Mouse (Mus musculus) bone marrow macrophage, adult 2 months (primary cell): Measurements from ENCODE around the gene Ctf1. TPM values are rescaled to one million over a fixed set of nuclear protein-coding genes. Genes with fewer than 3 reads are reported as not detected.
A peak's percentile ranks its signal among the peaks of the same experiment; 100 is the strongest.
"Not testable (repeated sequence)": the region's sequence is repeated elsewhere in the genome, so short reads cannot be mapped to it uniquely, and the experiment has no call there.

Experiments
- H3K27ac ChIP-seq: 2 replicates; pipeline ENCODE4 v1.5.1; 2012; ENCODE audit warnings: low read depth, low read length; ENCODE audit not compliant: insufficient read depth
- H3K4me1 ChIP-seq: 2 replicates; pipeline ENCODE4 v1.6.1; 2012; ENCODE audit warnings: low read length; ENCODE audit not compliant: control insufficient read depth, insufficient read depth
- H3K4me3 ChIP-seq: 2 replicates; pipeline ENCODE4 v1.5.1; 2012; ENCODE audit warnings: mild to moderate bottlenecking, low read length, moderate library complexity; ENCODE audit not compliant: insufficient read depth
- CTCF ChIP-seq: IDR thresholded peaks from 2 replicates; pipeline ENCODE4 v1.5.1; 2012; ENCODE audit warnings: low read depth, mild to moderate bottlenecking, low read length, moderate library complexity
- POLR2A ChIP-seq: IDR thresholded peaks from 2 replicates; pipeline ENCODE4 v1.6.1; 2012; ENCODE audit warnings: mild to moderate bottlenecking, low read depth, low read length, borderline replicate concordance
- polyA plus RNA-seq: library from polyadenylated mRNA; stranded (reverse); fragments of >200 nt; gene quantifications from 2 replicates; pipeline ENCODE4 v1.2.4, GENCODE M21; 2012; ENCODE audit not compliant: missing spikeins, insufficient read depth, insufficient read length

Ctf1 gene
- polyA plus RNA-seq, 1 experiment = not detected

DNA sequence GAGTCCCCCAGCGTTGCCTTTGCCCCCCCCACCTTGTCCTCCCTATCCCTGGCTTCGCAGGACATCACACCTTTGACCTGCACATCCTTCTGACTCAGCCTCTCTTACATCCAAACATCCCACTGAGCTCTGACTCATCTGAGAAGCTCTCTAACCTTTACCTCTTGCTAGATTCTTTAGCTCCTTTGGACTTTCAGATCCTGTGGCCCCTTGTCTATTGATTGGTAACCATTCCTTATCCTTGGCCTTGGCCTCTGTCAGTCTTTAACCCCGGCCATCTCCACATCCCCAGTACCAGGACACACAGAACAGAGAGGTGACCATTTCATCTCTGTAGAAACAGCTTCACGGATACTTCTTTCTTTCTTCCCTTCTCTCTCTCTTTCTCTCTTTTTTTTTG is 17.6 kb downstream of the Ctf1 start:
- TF ChIP-seq POLR2A = no peak
- TF ChIP-seq CTCF = no peak

DNA sequence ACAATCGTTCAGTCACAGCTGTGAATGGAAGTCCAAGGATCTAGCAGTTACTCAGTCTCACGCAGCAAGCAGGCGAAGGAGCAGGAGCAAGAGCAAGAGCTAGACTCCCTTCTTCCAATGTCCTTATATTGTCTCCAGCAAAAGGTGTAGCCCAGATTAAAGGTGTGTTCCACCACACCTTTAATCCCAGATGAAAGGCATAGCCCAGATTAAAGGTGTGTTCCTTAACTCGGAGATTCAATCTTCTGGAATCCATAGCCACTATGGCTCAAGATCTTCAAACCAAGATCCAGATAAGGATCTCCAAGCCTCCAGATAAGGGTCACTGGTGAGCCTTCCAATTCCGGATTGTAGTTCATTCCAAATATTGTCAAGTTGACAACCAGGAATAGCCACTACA is 19.5 kb downstream of the Ctf1 start, which contains the start of gene Ctf2:
Ctf2 (minus strand) TSS at position 101 of the 400 bp plus-strand sequence.
- not testable (repeated sequence) for H3K27ac ChIP-seq, H3K4me3 ChIP-seq, H3K4me1 ChIP-seq

More for the DNA sequence above, 17.6 kb downstream of the Ctf1 start:
- no peak overlapping the region for H3K27ac ChIP-seq
- H3K4me1 ChIP-seq = no peaks in the 10 kb centered on the region
- H3K4me3 ChIP-seq = no peak overlapping the region

DNA sequence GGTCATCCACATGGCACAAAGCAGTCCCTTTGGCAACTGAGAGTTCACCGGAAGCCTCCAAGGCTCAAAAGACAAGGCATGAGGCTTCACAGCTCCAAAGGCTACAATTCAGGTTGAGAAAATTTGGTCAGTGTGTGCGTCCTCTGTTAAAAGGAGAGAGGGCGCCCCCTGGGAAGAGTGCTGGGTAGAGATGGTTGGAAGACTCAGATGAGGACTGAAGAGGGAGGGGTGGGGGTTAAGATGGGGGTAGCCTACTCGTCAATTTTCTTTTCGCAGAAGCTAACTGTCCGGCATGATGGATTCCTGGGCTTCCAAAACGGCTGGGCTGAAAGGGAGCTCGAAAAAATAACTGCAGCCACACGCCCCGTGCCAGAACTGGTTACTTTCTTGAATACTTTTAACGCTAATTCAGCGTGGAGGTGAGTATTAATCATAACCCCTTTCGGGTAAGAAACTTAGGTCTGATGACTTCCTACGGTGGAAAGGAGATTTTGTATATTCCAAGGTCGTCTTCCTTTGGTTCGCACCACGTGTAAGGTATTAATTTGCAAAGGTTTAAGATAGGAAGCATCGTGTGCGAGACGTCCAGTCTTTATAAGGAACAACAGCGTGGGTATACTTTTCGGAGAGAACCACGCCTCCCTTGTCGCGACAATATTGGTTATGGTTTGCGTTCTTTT is 32.0 kb downstream of the Ctf1 start, which contains the start of gene Fbxl19:
Fbxl19 (plus strand) TSS at position 178 of the 680 bp plus-strand sequence.
- Histone ChIP-seq H3K4me1 (peaks cover 7% of the 10 kb centered on the region; the same call in 1 of the 2 replicates), H3K4me3 (peak within 1 kb of the TSS; percentile 85), H3K27ac (peak within 1 kb of the TSS; percentile 52)
- TF ChIP-seq POLR2A (no peak), CTCF (no peak; the same call in 1 of the 2 replicates)

DNA sequence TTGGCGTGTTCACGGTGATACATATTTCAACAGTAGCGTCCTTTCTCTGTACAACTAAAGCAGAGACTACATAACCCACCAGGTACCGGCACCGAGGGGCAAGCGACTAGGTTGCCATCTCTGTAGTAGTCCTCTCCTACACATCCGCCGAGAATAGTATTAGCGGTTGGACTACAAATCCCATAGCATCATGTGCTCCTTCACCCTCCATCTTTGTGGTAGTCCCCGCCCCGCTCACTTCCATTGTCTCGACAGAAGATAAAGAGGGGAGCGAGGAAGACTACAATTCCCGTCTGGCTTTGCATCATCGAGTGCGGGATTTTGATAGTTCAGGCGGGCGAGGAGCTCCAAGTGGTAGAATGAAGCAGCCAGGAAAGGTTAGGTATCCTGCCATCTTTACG is 32.7 kb downstream of the Ctf1 start:
- Histone ChIP-seq H3K4me1 (peaks cover 9% of the 10 kb centered on the region; the same call in 1 of the 2 replicates), H3K27ac (peak overlapping the region; percentile 52), H3K4me3 (peak overlapping the region; percentile 85)
- no peak for TF ChIP-seq POLR2A
- TF ChIP-seq CTCF = no peak

DNA sequence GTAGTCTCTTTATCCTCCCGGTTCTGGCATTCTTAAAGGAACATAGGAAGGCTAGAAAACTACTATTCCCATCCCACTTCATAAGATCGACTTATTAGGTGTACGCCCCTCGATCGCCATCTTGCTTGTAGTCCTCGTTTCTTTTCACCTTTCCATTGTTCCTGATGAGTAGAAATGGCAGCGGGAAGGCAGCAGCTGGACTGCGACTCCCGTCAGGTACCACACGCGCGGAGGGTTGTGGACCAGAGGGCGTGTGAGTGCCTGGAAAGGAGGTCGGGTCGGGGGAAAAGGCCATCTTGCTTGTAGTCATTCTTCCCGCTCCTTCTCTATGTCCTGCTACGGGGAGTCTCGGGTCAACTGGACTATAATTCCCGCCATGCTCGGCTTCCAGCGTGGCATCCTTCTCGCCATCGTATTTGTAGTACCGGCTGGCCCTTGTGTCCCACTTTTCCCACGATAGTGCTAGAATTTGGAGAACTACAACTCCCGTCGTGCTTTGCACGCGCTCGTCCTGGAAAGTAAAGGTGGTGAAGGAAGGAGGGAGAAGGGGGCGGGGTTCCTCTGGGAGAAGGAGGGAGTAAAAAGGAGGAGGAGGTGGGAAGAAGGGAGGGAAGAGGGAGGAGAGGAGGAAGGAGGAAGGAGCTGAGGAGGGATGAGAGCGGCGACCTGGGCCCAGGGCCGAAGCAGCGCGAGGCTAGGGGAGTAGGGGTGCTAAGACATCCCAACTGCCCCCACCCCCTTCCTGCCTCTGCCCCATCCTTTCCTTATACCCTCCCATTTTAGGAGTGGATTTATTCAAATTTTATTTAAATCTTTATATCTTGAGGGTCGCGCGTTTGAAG is 33.3 kb downstream of the Ctf1 start:
- TF ChIP-seq POLR2A (no peak), CTCF (no peak)
- peaks cover 11% of the 10 kb centered on the region; the same call in 1 of the 2 replicates for H3K4me1 ChIP-seq
- peak overlapping the region; percentile 85 for H3K4me3 ChIP-seq
- peak overlapping the region; percentile 43 for H3K27ac ChIP-seq

DNA sequence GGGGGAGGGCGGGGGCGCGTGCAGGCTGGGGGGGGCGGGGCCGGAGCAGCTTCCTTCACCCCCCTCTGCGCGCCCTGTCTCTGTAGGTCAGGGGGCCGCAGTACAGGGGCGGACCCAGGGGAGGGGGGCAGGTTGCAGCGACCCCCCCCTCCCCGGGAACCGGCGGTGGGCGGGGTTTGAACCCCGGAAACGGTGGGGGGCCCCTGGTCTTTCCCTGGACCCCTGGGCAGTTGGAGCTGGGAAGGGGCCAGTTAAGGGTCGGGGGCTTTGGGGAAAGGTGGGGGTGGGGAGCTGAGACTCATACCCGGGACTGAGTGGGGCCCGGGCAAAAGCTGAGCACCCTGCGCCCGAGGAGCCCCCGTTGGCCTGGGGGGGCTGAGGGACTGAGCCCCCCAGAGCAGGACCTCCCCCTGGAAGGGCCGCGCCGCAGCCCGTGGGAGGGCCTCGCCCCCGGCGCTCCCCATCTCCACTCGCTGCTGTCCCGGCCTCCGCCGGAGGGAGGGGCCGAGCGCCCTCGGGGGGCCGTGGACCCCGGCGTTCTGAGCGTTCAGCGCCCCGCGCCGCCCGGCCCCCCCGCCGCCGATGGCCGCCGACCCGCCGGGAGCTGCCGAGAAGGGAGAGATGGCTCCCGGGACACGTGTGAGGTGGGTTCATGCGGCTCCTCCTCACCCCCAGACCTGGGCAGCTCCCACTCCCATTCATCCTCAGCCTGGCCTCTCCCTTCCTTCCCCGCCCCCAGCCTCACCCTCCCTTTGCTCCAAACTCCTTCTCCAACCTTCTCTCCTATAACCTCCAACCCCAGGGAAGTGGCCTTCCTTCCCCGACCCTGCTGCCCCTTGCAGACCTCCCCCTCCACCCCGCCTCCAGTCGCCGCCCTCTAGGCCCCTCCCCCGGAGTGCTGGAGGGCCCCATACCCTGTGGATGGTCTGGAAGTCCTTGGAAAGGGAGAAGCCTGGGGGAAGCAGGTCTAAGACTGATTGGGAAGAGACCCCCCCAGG is 34.3 kb downstream of the Ctf1 start:
- peak overlapping the region; percentile 85 for H3K4me3 ChIP-seq
- H3K27ac ChIP-seq = no peak overlapping the region
- H3K4me1 ChIP-seq = peaks cover 11% of the 10 kb centered on the region; the same call in 1 of the 2 replicates
- TF ChIP-seq CTCF (no peak), POLR2A (no peak)

DNA sequence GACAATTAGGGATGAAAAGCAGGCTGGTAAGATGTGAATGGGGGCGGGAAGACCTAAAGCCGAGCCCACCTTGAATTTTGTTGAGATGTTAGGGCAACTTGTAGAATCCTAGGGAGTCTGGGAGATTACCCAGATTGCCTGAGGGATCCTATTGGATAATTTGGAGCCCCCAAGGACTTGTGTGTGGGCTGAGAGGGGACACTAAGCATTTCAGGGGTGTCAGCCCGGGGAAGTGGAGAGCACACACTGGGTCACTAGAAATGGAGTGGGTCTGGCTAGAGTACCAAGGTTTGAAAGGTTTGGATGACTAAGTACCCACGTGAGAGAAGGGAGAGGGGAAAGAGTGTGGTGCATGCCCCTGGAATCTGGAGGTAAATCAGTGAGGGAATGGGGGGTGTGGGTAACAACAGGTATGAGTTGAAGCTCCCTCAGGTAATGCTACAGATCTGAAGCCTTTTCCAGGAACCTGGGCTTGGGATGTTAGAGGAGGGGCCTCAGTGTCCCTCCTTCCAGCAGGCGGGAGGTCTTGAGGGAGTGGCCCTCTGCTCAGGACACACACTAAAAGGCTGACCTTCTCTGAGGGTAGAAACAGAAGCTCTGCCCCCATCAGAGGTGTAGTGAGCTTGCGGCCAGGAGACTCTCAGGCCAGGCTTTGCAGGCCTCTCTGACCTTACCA is 35.2 kb downstream of the Ctf1 start:
- peak overlapping the region; percentile 85 for H3K4me3 ChIP-seq
- H3K4me1 ChIP-seq = peaks cover 11% of the 10 kb centered on the region
- H3K27ac ChIP-seq = no peak overlapping the region
- TF ChIP-seq CTCF (no peak; the same call in 1 of the 2 replicates), POLR2A (no peak)

DNA sequence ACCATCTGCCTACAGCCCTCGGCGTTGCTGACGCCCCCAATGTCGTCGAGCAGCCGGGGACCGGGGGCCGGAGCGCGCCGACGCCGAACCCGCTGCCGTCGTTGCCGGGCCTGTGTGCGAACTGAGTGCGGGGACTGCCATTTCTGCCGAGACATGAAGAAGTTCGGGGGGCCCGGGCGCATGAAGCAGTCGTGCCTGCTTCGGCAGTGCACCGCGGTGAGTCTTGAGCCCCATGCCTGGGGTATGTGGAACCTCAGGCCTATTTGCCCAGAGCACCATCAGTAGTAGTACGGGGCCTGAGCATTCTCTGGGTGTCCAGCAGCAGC is 35.7 kb downstream of the Ctf1 start:
- TF ChIP-seq CTCF (no peak), POLR2A (no peak)
- H3K4me1 ChIP-seq = peaks cover 16% of the 10 kb centered on the region
- no peak overlapping the region for H3K27ac ChIP-seq
- no peak overlapping the region for H3K4me3 ChIP-seq
